Mouse (Mus musculus) fibroblast of lung, adult 2 months (primary cell): Measurements from ENCODE around the gene Yipf6.
A peak's percentile ranks its signal among the peaks of the same experiment; 100 is the strongest.
"Not testable (repeated sequence)": the region's sequence is repeated elsewhere in the genome, so short reads cannot be mapped to it uniquely, and the experiment has no call there.

Experiments
- DNase-seq: peaks from one replicate; pipeline ENCODE4 v3.0.0-alpha.2; 2011; ENCODE audit warnings: low read depth

Gene Yipf6

DNA sequence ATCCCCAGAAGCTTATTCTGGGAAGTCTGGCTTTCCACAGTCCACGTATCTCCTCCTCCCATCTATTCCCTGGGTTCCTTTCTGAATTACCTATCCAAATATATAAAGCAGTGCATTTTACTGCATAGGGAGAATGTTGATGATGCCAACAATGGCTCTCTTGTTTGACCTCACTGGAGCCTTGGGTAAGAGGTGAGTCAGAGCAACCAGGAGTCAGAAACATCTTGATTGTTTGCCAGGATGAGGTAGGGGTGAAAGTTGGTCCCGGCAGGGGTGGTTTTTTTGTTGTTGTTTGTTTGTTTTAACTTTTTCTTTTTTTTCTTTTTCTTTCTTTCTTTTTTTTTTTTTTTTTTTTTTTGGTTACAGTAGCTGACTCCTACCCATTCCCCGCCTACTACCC lies at the start of gene Yipf6:
Gene Yipf6, plus strand, starts transcription at position 216 of the 400 bp plus-strand sequence.
- peak; percentile 26 for DNase-seq

DNA sequence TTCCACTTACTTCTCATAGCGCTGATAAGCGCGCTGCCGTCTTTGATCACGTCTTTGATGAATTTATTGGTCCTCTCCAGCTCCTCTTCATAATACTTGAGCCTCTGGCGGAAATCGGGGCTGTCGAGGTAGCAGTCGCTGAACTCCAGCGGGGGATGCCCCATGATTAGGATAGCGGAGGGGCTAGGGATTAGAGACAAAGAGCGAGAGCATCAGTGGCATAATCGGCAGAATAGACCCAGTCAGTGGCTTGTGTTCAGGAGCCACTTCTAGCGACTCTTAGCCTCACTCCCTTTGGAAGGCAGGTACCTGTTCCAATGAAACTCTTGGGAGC lies 46.1 kb upstream of the Yipf6 start:
- DNase-seq = no peak

DNA sequence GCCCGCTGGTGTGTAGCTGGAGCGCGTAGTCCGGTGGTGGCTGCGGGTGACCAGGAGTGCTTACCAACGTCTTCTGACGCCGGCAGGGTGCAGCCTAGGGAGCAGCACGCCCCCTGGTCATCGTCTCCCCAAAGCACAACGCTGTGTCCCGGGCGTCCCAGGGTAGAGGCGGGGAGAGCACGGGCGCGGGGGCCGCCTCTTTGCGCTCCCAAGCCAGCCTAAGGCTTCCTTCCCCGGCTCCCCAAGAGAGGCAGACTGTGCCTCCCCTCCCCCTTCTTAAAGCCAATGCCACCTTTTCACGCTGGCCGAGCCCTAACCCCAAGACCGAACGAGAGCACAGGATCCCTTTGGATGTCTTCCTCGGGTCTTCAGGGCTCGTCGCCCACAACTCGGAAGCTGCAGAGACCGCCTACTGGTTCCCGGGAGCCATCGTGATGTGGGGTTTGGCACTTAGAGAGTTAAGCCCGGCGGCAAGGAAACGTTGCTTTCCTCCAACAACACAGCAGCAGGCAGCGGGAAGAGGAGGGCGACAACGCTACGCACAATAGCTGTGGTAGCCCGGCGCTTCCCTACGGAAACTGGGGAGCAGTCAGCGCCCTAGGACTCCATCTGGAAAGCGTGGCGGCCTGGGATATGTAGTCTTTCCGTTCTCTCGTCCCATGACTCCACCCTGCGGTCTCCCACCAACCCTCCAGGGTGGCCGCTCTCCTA lies 45.6 kb upstream of the Yipf6 start, which contains the start of gene Ophn1:
Gene Ophn1, minus strand, starts transcription at position 620 of the 711 bp plus-strand sequence.
- DNase-seq = peak; percentile 13

- peak; percentile 64 for DNase-seq
Observed at GRCm38 (mm10) chrX:98898307-98898706, 37.8 kb upstream of the Yipf6 start.

DNA sequence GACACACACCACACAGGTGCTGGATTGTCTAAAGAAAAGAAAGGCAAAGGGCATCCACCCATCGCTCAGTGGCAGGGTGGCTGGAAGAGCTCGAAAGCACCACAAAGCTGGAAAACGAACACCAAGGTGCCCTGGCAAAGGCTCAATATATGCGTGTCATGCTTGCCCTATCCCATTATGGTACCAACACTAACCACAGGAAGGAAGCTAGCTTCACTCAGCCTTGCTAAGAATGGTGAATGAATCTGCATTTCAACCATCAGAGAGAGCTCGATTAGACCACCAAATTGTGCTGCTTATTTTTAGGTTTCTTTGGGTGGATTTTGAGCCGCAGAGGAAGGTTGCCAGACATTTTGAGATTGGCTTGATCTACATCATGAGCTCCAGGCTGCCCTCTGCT lies 31.9 kb upstream of the Yipf6 start:
- no peak for DNase-seq

DNA sequence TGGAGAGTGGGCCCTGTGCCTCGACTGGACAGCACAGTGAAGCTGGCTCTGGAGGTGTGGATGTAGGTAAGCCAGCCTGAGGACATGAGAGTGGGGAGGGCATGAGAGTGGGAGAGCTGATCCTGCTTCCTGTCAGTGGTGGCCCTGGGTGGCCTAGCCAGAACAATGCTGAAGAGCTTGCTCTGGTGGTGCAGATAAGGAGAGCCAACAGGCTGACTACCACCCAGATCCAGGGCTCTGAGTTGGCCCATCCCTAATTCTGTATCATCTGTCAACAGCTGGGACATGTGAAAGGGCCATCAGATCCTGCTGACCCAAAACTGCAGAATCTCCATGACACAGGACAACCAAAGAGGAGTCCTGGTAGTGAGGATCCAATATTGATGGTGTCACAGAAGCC lies 27.2 kb upstream of the Yipf6 start:
- DNase-seq = no peak

DNA sequence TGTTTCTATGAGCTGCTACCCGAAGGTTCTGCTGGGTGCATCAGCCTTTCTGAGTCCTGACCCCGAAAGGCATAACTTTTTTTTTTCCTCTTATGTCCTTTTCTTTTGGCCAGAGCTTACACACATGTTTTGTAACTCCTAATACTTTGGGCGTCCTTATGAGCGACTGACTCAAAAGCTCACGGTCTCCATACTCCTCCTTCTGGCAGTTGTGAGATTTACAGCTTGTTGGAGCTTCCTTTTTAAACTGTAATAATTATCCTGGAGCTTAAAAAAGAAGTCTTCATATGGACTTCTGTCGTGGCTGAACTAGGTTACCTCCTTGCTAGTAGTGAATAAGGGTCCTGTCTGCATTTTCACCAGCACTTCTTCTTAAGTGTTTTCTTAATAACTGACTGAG lies 16.7 kb upstream of the Yipf6 start:
- peak; percentile 39 for DNase-seq

GRCm38 (mm10) chrX:98936707-98937554 lies 815 bp downstream of the Yipf6 start:
- DNase-seq = peak; percentile 91

DNA sequence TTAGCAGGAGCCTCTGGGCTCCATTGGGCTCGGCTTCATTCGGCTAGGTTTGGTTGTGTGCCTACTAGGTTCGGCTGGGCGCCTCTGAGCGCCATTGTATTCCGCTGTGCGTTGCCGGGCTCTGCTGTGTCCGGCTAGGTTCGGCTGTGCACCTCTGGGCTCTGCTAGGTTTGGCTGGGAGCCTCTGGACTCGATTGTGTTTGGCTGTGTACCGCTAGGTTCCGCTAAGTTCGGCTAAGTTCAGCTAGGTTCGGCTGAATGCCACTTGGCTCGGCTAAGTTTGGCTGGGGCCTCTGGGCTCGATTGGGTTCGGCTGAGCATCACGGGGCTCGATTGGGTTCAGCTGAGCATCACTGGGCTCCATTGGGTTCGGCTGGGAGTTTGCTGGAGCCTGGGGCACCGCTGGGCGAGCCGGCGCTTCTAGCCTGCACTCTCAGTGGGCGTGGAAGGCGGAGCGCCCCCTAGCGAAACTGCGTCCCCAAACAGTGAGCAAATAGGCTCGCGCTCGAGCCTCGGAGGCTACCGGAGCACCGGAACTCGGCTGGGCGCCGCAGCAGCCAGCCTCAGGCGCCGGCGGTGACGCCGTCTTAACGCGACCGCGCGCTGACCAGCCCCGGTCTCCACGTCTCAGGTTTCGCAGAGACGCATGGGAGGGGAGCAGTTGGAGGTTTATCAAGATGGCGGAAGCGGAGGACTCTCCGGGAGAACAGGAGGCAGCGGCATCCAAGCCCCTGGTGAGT lies 1.6 kb downstream of the Yipf6 start:
- peak; percentile 79 for DNase-seq

- DNase-seq = no peak
Observed at GRCm38 (mm10) chrX:98953941-98954340, 17.8 kb downstream of the Yipf6 start.

GRCm38 (mm10) chrX:98958287-98958686 lies 22.2 kb downstream of the Yipf6 start:
- DNase-seq = no peak

DNA sequence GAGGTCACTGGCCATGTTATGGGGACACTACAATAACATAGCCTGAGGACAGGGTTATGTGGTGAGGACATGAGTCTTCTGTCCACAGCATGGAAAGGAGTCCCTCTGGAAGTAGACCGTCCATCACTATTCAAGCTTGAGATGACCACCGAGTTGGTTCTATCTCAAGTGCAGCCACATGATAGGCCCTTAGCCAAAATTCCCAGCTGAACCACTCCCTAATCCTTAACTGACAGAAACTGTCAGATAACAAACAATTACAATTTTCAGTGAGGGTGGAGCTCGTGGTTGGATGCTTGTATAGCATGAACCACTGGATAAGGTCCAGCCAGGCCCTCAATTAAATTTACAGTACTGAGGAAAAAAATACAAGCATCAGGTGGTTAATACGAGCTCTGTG lies 22.9 kb downstream of the Yipf6 start:
- no peak for DNase-seq

GRCm38 (mm10) chrX:98963742-98964141 lies 27.6 kb downstream of the Yipf6 start:
- DNase-seq = no peak

GRCm38 (mm10) chrX:98964513-98964912 lies 28.4 kb downstream of the Yipf6 start:
- no peak for DNase-seq

DNA sequence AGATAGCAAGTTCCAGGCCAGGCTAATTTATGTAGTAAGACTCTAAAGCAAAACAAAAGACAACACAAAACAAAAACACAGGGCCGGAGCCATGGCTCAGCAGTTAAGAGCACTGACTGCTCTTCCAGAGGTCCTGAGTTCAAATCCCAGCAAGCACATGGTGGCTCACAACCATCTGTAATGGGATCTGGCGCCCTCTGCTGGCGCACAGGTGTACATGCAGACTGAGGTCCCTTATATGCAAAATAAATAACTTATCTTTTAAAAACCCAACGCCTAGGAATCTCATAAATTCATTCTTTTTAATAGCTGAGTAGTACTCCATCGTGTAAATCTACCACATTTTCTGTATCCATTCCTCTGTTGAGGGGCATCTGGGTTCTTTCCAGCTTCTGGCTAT lies 50.5 kb downstream of the Yipf6 start:
- DNase-seq = not testable (repeated sequence)

GRCm38 (mm10) chrX:98989574-98989973 lies 53.5 kb downstream of the Yipf6 start:
- no peak for DNase-seq
